Mouse (Mus musculus) testis, adult 2 months (tissue): ENCODE results near the gene Cntn2. TPM values are rescaled to one million over a fixed set of nuclear protein-coding genes. Genes with fewer than 3 reads are reported as not detected.

Experiments used
- H3K27ac ChIP-seq: fragments of 200-500 bp; 2 replicates; pipeline ENCODE4 v1.5.1; 2012; ENCODE audit warnings: low read depth, low read length; ENCODE audit not compliant: control insufficient read depth, insufficient read depth
- H3K27me3 ChIP-seq: fragments of 200-500 bp; 2 replicates; pipeline ENCODE4 v1.6.1; 2012; ENCODE audit warnings: mild to moderate bottlenecking, low read length, moderate library complexity; ENCODE audit not compliant: control insufficient read depth, insufficient read depth
- H3K36me3 ChIP-seq: fragments of 200-500 bp; 2 replicates; pipeline ENCODE4 v1.6.1; 2012; ENCODE audit warnings: mild to moderate bottlenecking, low read length; ENCODE audit not compliant: control insufficient read depth, insufficient read depth
- H3K4me1 ChIP-seq: fragments of 200-500 bp; 2 replicates; pipeline ENCODE4 v1.6.1; 2012; ENCODE audit warnings: low read length; ENCODE audit not compliant: control insufficient read depth, insufficient read depth
- H3K4me3 ChIP-seq: fragments of 200-500 bp; 2 replicates; pipeline ENCODE4 v1.5.1; 2012; ENCODE audit warnings: low read depth, mild to moderate bottlenecking, low read length, moderate library complexity, mixed read lengths; ENCODE audit not compliant: control insufficient read depth
- CTCF ChIP-seq: fragments of 200-500 bp; IDR thresholded peaks from 2 replicates; pipeline ENCODE4 v1.5.1; 2012; ENCODE audit warnings: low read depth, mild to moderate bottlenecking, inconsistent platforms, low read length, moderate library complexity; ENCODE audit not compliant: control insufficient read depth, insufficient read depth, insufficient replicate concordance
- POLR2A ChIP-seq: fragments of 200-500 bp; IDR thresholded peaks from 2 replicates; pipeline ENCODE4 v1.6.1; 2012; ENCODE audit warnings: low read depth, mild to moderate bottlenecking, inconsistent platforms, low read length, moderate library complexity; ENCODE audit not compliant: control insufficient read depth
- polyA plus RNA-seq: library from polyadenylated mRNA; depleted of rRNA; stranded (reverse); fragments of >200 nt; gene quantifications from 2 replicates; pipeline ENCODE4 v1.2.3, GENCODE M21; 2012; rRNA removed

Gene Cntn2
- polyA plus RNA-seq = 0.02 TPM in 1 of 2 replicates, not detected in the other

GRCm38 (mm10) chr1:132542762-132543306 lies at the start of gene Cntn2:
Cntn2 (minus strand) TSS chr1:132543256.
- H3K36me3 ChIP-seq = no peaks in the 10 kb centered on the region
- TF ChIP-seq POLR2A (no peak), CTCF (no peak)
- H3K27ac ChIP-seq = no peak within 1 kb of the TSS
- H3K4me3 ChIP-seq = no peak within 1 kb of the TSS
- H3K27me3 ChIP-seq = no peaks in the 10 kb centered on the region
- no peaks in the 10 kb centered on the region for H3K4me1 ChIP-seq

DNA sequence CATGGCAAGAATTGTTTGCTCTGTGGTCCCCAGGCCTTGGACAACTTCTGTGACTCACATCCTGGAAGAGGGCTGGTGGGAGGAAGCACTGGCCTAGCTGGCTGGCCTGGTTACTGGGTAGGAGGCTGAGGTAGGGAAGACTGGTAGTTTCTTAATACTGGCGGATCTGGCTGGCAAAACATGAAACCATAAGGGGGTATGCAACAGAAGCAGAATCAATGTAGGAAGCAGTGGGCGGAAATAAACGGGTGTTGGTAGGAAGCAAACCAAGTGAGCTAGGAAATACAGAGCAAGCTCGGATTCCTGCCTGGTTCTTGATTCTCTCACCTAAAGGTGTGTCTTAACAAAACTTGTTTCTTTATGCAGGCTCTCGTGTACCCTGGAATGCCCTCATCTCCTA lies 49.1 kb upstream of the Cntn2 start:
- Histone ChIP-seq H3K4me3 (no peak overlapping the region), H3K36me3 (no peaks in the 10 kb centered on the region), H3K4me1 (no peaks in the 10 kb centered on the region), H3K27ac (no peak overlapping the region), H3K27me3 (no peaks in the 10 kb centered on the region)
- no peak for TF ChIP-seq CTCF
- no peak for TF ChIP-seq POLR2A

- H3K4me3 ChIP-seq = no peak overlapping the region
- H3K4me1 ChIP-seq = no peaks in the 10 kb centered on the region
- no peak overlapping the region for H3K27ac ChIP-seq
- H3K27me3 ChIP-seq = no peaks in the 10 kb centered on the region
- H3K36me3 ChIP-seq = no peaks in the 10 kb centered on the region
- no peak for TF ChIP-seq POLR2A
- TF ChIP-seq CTCF = no peak
These were observed 48.4 kb upstream of the Cntn2 start for GRCm38 (mm10) chr1:132591399-132591930.

DNA sequence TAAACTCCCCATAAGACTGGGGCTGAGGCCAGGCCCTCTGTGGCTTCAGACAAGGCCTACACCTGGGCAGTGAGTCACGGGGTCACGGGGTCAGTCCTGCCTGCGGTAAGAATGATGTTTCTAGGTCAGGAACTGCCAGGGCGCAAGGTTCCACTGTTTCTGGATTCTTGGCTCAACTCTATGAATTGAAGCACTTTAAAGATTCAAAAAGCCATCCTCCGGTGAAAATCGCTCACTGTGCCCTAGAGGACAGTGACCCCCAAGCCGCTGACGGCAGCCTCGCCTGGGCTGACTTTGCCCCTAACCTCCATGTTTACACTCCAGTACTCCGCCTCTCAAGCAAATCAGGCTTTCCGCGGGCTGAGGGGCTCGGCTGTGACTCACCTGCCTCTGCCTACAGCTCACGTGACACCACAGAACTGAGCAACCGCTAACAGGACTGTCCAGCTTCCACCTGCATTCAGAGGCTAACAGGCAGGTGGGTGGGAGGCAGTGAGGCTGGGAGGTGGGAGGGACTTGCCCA lies 43.7 kb upstream of the Cntn2 start:
- H3K36me3 ChIP-seq = no peaks in the 10 kb centered on the region
- H3K27me3 ChIP-seq = no peaks in the 10 kb centered on the region
- no peaks in the 10 kb centered on the region for H3K4me1 ChIP-seq
- H3K27ac ChIP-seq = no peak overlapping the region
- H3K4me3 ChIP-seq = no peak overlapping the region
- TF ChIP-seq POLR2A = no peak

DNA sequence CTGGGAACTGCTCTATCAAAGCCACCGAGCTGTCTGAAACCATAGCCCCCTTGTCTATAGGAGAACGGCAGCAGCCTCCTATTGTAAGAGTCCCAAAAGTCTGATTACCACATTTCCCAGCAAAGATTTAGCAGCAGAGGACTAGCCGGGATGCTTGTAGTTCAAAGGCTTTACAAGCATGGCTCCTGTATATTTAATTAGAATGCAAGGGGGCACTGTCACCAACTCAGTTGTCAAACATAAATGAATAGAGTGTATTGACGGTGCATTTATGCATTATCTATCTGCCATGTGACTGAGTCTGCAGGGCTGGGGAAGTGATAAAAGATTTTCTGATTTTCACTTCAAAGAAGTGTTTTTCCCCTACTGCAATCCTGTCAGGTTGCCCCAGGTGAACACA lies 42.3 kb upstream of the Cntn2 start:
- no peak overlapping the region for H3K27ac ChIP-seq
- H3K4me3 ChIP-seq = no peak overlapping the region
- H3K4me1 ChIP-seq = no peaks in the 10 kb centered on the region
- H3K27me3 ChIP-seq = no peaks in the 10 kb centered on the region
- TF ChIP-seq POLR2A (no peak), CTCF (no peak)
- no peaks in the 10 kb centered on the region for H3K36me3 ChIP-seq

- TF ChIP-seq POLR2A = no peak
- no peak for TF ChIP-seq CTCF
- H3K36me3 ChIP-seq = no peaks in the 10 kb centered on the region
- no peaks in the 10 kb centered on the region for H3K4me1 ChIP-seq
- no peak overlapping the region for H3K4me3 ChIP-seq
- no peak overlapping the region for H3K27ac ChIP-seq
- H3K27me3 ChIP-seq = no peaks in the 10 kb centered on the region
These were observed 40.0 kb upstream of the Cntn2 start for GRCm38 (mm10) chr1:132582998-132583604.

DNA sequence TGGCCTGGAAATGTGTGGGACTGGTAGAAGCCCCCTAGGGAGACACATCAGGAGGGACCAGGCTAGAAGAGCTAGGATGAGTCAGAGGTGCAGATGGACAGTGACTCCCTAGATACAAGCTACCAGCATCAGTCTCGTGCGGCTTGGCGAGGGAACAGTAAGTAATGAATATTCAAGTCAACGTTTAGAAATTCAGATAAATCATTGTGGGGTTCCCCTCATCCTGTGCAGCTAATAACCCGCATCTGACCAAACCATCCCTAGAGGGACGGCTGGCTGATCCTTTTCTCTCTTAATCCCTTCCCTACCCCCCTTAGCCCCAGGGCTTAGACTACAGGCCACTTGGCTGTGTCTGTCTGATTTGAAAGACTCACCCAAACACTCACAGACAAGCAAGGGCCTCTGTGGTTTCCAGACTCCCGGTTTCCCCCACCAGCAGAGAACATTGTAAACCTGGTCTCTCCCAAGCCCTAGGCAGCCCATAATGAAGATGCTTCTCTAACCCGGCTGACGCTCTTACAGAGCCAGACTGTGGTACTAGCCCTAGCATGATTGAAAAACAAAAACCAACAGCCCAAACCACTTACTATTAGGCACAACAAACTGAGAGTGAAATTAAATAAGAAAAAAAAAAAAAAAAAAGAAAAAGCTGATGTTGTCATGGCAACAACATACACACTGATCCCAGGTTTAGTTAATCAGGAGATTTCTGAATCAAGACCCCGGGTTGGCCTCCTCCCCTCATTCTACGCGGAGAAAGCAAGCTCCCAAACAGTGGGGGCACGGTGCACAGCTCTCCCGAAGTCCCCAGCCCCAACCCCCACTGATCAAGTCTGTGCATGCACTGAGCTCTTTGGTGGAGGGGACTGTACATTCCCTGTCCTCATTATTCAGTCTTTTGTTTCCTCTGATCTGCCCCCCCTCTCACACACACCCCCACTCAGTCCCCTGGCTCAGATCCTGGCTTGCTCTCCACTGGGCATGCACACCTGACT lies 39.1 kb upstream of the Cntn2 start:
- H3K27ac ChIP-seq = no peak overlapping the region
- H3K36me3 ChIP-seq = no peaks in the 10 kb centered on the region
- no peak overlapping the region for H3K4me3 ChIP-seq
- TF ChIP-seq CTCF (no peak), POLR2A (no peak)
- no peaks in the 10 kb centered on the region for H3K4me1 ChIP-seq
- H3K27me3 ChIP-seq = no peaks in the 10 kb centered on the region
